Mouse (Mus musculus) midbrain, embryonic 10.5 days (tissue): ENCODE results near the gene Iqgap3. TPM values are rescaled to one million over a fixed set of nuclear protein-coding genes. Genes with fewer than 3 reads are reported as not detected.

Source experiments
- DNase-seq: peaks from one replicate; pipeline ENCODE4 v3.0.0-alpha.2; 2017; ENCODE audit warnings: low spot score
- H3K27ac ChIP-seq: fragments of 300-500 bp; sonication (generic); replicated peaks from 2 replicates; pipeline ENCODE4 v1.5.1; 2016; ENCODE audit warnings: mild to moderate bottlenecking
- H3K27me3 ChIP-seq: fragments of 300-500 bp; sonication (generic); 2 replicates; pipeline ENCODE4 v1.6.1; 2016; ENCODE audit warnings: low read depth, mild to moderate bottlenecking; ENCODE audit not compliant: poor library complexity, severe bottlenecking
- H3K36me3 ChIP-seq: fragments of 300-500 bp; sonication (generic); 2 replicates; pipeline ENCODE4 v1.6.1; 2016; ENCODE audit warnings: mild to moderate bottlenecking, moderate library complexity
- H3K4me1 ChIP-seq: fragments of 300-500 bp; sonication (generic); 2 replicates; pipeline ENCODE4 v1.6.1; 2016
- H3K4me3 ChIP-seq: fragments of 300-500 bp; sonication (generic); 2 replicates; pipeline ENCODE4 v1.5.1; 2016; ENCODE audit warnings: mild to moderate bottlenecking, moderate library complexity
- H3K9me3 ChIP-seq: fragments of 300-500 bp; sonication (generic); replicated peaks from 2 replicates; pipeline ENCODE4 v1.6.1; 2016; ENCODE audit warnings: mild to moderate bottlenecking
- WGBS: fragments of 180-500 bp; shearing (Covaris S2); methylation state at CpG from one replicate; pipeline ENCODE4 v1.1.7; 2016; 5-methylcytosine and 5-hydroxymethylcytosine counted together
- polyA plus RNA-seq: library from polyadenylated mRNA; unstranded; fragments of >200 nt; fragmentation: Nextera tagmentation; extraction: Ambion mirVana; gene quantifications from 2 replicates; pipeline ENCODE4 v1.2.1, GENCODE M21; 2016

The Iqgap3 gene
- polyA plus RNA-seq, 1 experiment from 2014 or later, result 24.6 TPM

GRCm38 (mm10) chr3:88074766-88075165 lies 7.0 kb upstream of the Iqgap3 start:
- 85% methylated on average over 8 of the region's 8 CpGs for WGBS

GRCm38 (mm10) chr3:88077441-88077840 lies 4.3 kb upstream of the Iqgap3 start:
- Histone ChIP-seq H3K36me3 (no peaks in the 10 kb centered on the region), H3K9me3 (no peaks in the 10 kb centered on the region), H3K27me3 (peaks cover 8% of the 10 kb centered on the region), H3K27ac (no peak overlapping the region), H3K4me3 (no peak overlapping the region), H3K4me1 (peaks cover 10% of the 10 kb centered on the region)
- 43% methylated on average over 8 of the region's 8 CpGs for WGBS
- no peak for DNase-seq

More at GRCm38 (mm10) chr3:88074766-88075165, 7.0 kb upstream of the Iqgap3 start:
- H3K27me3 ChIP-seq, result peaks cover 31% of the 10 kb centered on the region
- no peaks in the 10 kb centered on the region for H3K36me3 ChIP-seq
- H3K4me3 ChIP-seq, result no peak overlapping the region
- H3K27ac ChIP-seq, result no peak overlapping the region
- H3K4me1 ChIP-seq, result peaks cover 7% of the 10 kb centered on the region
- no peak for DNase-seq
- H3K9me3 ChIP-seq, result no peaks in the 10 kb centered on the region

- Histone ChIP-seq H3K36me3 (no peaks in the 10 kb centered on the region), H3K27me3 (peaks cover 3% of the 10 kb centered on the region; the same call in 1 of the 2 replicates), H3K4me3 (no peak within 1 kb of the TSS), H3K9me3 (no peaks in the 10 kb centered on the region), H3K4me1 (peaks cover 17% of the 10 kb centered on the region), H3K27ac (no peak within 1 kb of the TSS)
- WGBS, result 73% methylated on average over 4 of the region's 4 CpGs
- no peak for DNase-seq
These were observed 3.6 kb upstream of the Iqgap3 start, which contains the start of gene Ttc24 for GRCm38 (mm10) chr3:88078204-88078603. TSS of gene Ttc24 (minus strand) at chr3:88078304.

- Histone ChIP-seq H3K4me1 (peaks cover 19% of the 10 kb centered on the region), H3K36me3 (peaks cover 36% of the 10 kb centered on the region), H3K9me3 (no peaks in the 10 kb centered on the region), H3K4me3 (peak overlapping the region; percentile 88), H3K27ac (peak overlapping the region; percentile 85), H3K27me3 (peaks cover 3% of the 10 kb centered on the region; the same call in 1 of the 2 replicates)
- no peak for DNase-seq
- 7% methylated on average over 13 of the region's 13 CpGs for WGBS
These were observed 450 bp downstream of the Iqgap3 start for GRCm38 (mm10) chr3:88082224-88082618.

- WGBS, result 32% methylated on average over 4 of the region's 4 CpGs
- Histone ChIP-seq H3K4me1 (peaks cover 19% of the 10 kb centered on the region), H3K4me3 (peak overlapping the region; percentile 88), H3K36me3 (peaks cover 36% of the 10 kb centered on the region), H3K27me3 (peaks cover 3% of the 10 kb centered on the region; the same call in 1 of the 2 replicates), H3K27ac (peak overlapping the region; percentile 85; the same call in 1 of the 2 replicates), H3K9me3 (no peaks in the 10 kb centered on the region)
- DNase-seq, result no peak
These were observed 892 bp downstream of the Iqgap3 start for GRCm38 (mm10) chr3:88082663-88083062.

GRCm38 (mm10) chr3:88084001-88084400 lies 2.2 kb downstream of the Iqgap3 start:
- peaks cover 48% of the 10 kb centered on the region for H3K36me3 ChIP-seq

GRCm38 (mm10) chr3:88085459-88085858 lies 3.7 kb downstream of the Iqgap3 start:
- peaks cover 62% of the 10 kb centered on the region for H3K36me3 ChIP-seq
- DNase-seq, result no peak
- H3K9me3 ChIP-seq, result no peaks in the 10 kb centered on the region
- 88% methylated on average over 2 of the region's 9 CpGs for WGBS
- no peak overlapping the region for H3K4me3 ChIP-seq
- no peak overlapping the region for H3K27ac ChIP-seq
- H3K27me3 ChIP-seq, result no peaks in the 10 kb centered on the region
- peaks cover 19% of the 10 kb centered on the region for H3K4me1 ChIP-seq

More at GRCm38 (mm10) chr3:88084001-88084400, 2.2 kb downstream of the Iqgap3 start:
- no peak overlapping the region for H3K4me3 ChIP-seq
- no peaks in the 10 kb centered on the region for H3K27me3 ChIP-seq
- peaks cover 19% of the 10 kb centered on the region for H3K4me1 ChIP-seq
- no peak for DNase-seq
- no peak overlapping the region for H3K27ac ChIP-seq
- no peaks in the 10 kb centered on the region for H3K9me3 ChIP-seq
- WGBS, result 97% methylated on average over 2 of the region's 2 CpGs

GRCm38 (mm10) chr3:88087688-88088087 lies 5.9 kb downstream of the Iqgap3 start:
- no peak overlapping the region for H3K27ac ChIP-seq
- peaks cover 85% of the 10 kb centered on the region for H3K36me3 ChIP-seq
- no peaks in the 10 kb centered on the region for H3K9me3 ChIP-seq
- WGBS, result 69% methylated on average over 1 of the region's 1 CpGs
- no peak overlapping the region for H3K4me3 ChIP-seq
- no peak for DNase-seq
- H3K4me1 ChIP-seq, result peaks cover 7% of the 10 kb centered on the region
- H3K27me3 ChIP-seq, result no peaks in the 10 kb centered on the region

GRCm38 (mm10) chr3:88090106-88090505 lies 8.3 kb downstream of the Iqgap3 start:
- whole genome bisulfite sequencing, result 94% methylated on average over 7 of the region's 7 CpGs
- no peak overlapping the region for H3K4me3 ChIP-seq
- no peaks in the 10 kb centered on the region for H3K4me1 ChIP-seq

GRCm38 (mm10) chr3:88090616-88091015 lies 8.8 kb downstream of the Iqgap3 start:
- Histone ChIP-seq H3K4me1 (no peaks in the 10 kb centered on the region), H3K4me3 (no peak overlapping the region), H3K27me3 (no peaks in the 10 kb centered on the region), H3K9me3 (no peaks in the 10 kb centered on the region), H3K36me3 (peaks cover 93% of the 10 kb centered on the region), H3K27ac (no peak overlapping the region)
- WGBS, result 93% methylated on average over 6 of the region's 6 CpGs
- no peak for DNase-seq

More at GRCm38 (mm10) chr3:88090106-88090505, 8.3 kb downstream of the Iqgap3 start:
- peaks cover 93% of the 10 kb centered on the region for H3K36me3 ChIP-seq
- no peak overlapping the region for H3K27ac ChIP-seq
- no peaks in the 10 kb centered on the region for H3K9me3 ChIP-seq
- DNase-seq, result no peak
- H3K27me3 ChIP-seq, result no peaks in the 10 kb centered on the region

- no peak overlapping the region for H3K4me3 ChIP-seq
- no peaks in the 10 kb centered on the region for H3K27me3 ChIP-seq
- WGBS, result 95% methylated on average over 5 of the region's 5 CpGs
- no peak for DNase-seq
- no peak overlapping the region for H3K27ac ChIP-seq
- peaks cover 96% of the 10 kb centered on the region for H3K36me3 ChIP-seq
- no peaks in the 10 kb centered on the region for H3K9me3 ChIP-seq
- H3K4me1 ChIP-seq, result no peaks in the 10 kb centered on the region
These were observed 12.4 kb downstream of the Iqgap3 start for GRCm38 (mm10) chr3:88094126-88094525.

- DNase-seq, result no peak
- Histone ChIP-seq H3K36me3 (peaks cover 93% of the 10 kb centered on the region), H3K27ac (no peak overlapping the region), H3K4me1 (no peaks in the 10 kb centered on the region), H3K4me3 (no peak overlapping the region), H3K9me3 (no peaks in the 10 kb centered on the region), H3K27me3 (no peaks in the 10 kb centered on the region)
- WGBS, result 88% methylated on average over 6 of the region's 6 CpGs
These were observed 15.9 kb downstream of the Iqgap3 start for GRCm38 (mm10) chr3:88097666-88098065.

GRCm38 (mm10) chr3:88100251-88100650 lies 18.5 kb downstream of the Iqgap3 start:
- 97% methylated on average over 3 of the region's 3 CpGs for WGBS
- no peaks in the 10 kb centered on the region for H3K9me3 ChIP-seq
- H3K4me3 ChIP-seq, result no peak overlapping the region
- peaks cover 93% of the 10 kb centered on the region for H3K36me3 ChIP-seq
- H3K27me3 ChIP-seq, result no peaks in the 10 kb centered on the region
- no peak for DNase-seq
- H3K4me1 ChIP-seq, result no peaks in the 10 kb centered on the region
- H3K27ac ChIP-seq, result no peak overlapping the region

- Histone ChIP-seq H3K27me3 (no peaks in the 10 kb centered on the region), H3K4me1 (no peaks in the 10 kb centered on the region), H3K9me3 (no peaks in the 10 kb centered on the region), H3K36me3 (peaks cover 97% of the 10 kb centered on the region), H3K4me3 (no peak overlapping the region), H3K27ac (no peak overlapping the region)
- 93% methylated on average over 7 of the region's 7 CpGs for WGBS
- no peak for DNase-seq
These were observed 20.0 kb downstream of the Iqgap3 start for GRCm38 (mm10) chr3:88101736-88102135.
